Mouse (Mus musculus): ENCODE data around the gene Sae1. TPM values are rescaled to one million over a fixed set of nuclear protein-coding genes. Genes with fewer than 3 reads are reported as not detected.

Gene Sae1
- total and polyA plus RNA-seq, 3 experiments = 182 to 287 TPM; not detected in 1

GRCm38 (mm10) chr7:16435088-16435487 lies 47.5 kb upstream of the Sae1 start:
- no peak for TF ChIP-seq POLR2A (IDR thresholded peaks at IDR 0.05; ENCODE audit: control insufficient read depth in 1 of 2, insufficient read depth in 1 of 2, low read depth in 1 of 2, low read length in 2 of 2, poor library complexity in 1 of 2)
- no peak for TF ChIP-seq MYB (IDR thresholded peaks at IDR 0.05; ENCODE audit: low read depth, low read length)

GRCm38 (mm10) chr7:16433352-16433971 lies 45.9 kb upstream of the Sae1 start:
- H3K36me3 ChIP-seq (ENCODE audit: control insufficient read depth in 1 of 2, insufficient read depth in 2 of 2, low read length in 2 of 2) = peaks cover 0 to 2% of the 10 kb centered on the region in 2 experiments; a peak in 1 of 4 replicates
- no peaks in the 10 kb centered on the region for H3K27me3 ChIP-seq (ENCODE audit: control insufficient read depth in 1 of 2, insufficient read depth in 2 of 2, low read length in 2 of 2)
- no peaks in the 10 kb centered on the region for H3K4me1 ChIP-seq (ENCODE audit: control insufficient read depth in 1 of 2, insufficient read depth in 2 of 2, low read length in 2 of 2)
- no peak for TF ChIP-seq POLR2A (IDR thresholded peaks at IDR 0.05; ENCODE audit: control insufficient read depth in 1 of 2, insufficient read depth in 1 of 2, low read depth in 1 of 2, low read length in 2 of 2, poor library complexity in 1 of 2)
- no peak for TF ChIP-seq MAZ (IDR thresholded peaks at IDR 0.05; ENCODE audit: low read depth, low read length)
- TF ChIP-seq USF1 (IDR thresholded peaks at IDR 0.05; ENCODE audit: low read depth, low read length) = no peak
- TF ChIP-seq GATA1 (IDR thresholded peaks at IDR 0.05; ENCODE audit: low read depth, low read length) = no peak
- TF ChIP-seq MYC (IDR thresholded peaks at IDR 0.05; ENCODE audit: low read depth, low read length) = no peak
- TF ChIP-seq POLR2AphosphoS5 (IDR thresholded peaks at IDR 0.05; ENCODE audit: borderline replicate concordance, low read depth, low read length) = no peak
- no peak for TF ChIP-seq TBP (IDR thresholded peaks at IDR 0.05; ENCODE audit: low read depth, low read length)
- TF ChIP-seq KAT2A (conservative IDR thresholded peaks at IDR 0.05; ENCODE audit: low read depth, low read length) = no peak
- TF ChIP-seq USF2 (IDR thresholded peaks at IDR 0.05; ENCODE audit: borderline replicate concordance in 1 of 2, insufficient read depth in 1 of 2, low read depth in 1 of 2, low read length in 2 of 2) = no peak
- no peak for TF ChIP-seq MAX (IDR thresholded peaks at IDR 0.05; ENCODE audit: low read length)
- TF ChIP-seq MYB (IDR thresholded peaks at IDR 0.05; ENCODE audit: low read depth, low read length) = no peak
- no peak for TF ChIP-seq E2F4 (IDR thresholded peaks at IDR 0.05; ENCODE audit: borderline replicate concordance, low read depth, low read length)
- TF ChIP-seq SIN3A (IDR thresholded peaks at IDR 0.05; ENCODE audit: low read length) = no peak
- TF ChIP-seq UBTF (IDR thresholded peaks at IDR 0.05; ENCODE audit: borderline replicate concordance, insufficient read depth, low read depth, low read length) = no peak
- no peak for TF ChIP-seq RAD21 (IDR thresholded peaks at IDR 0.05; ENCODE audit: low read depth, low read length)
- H3K9ac ChIP-seq (ENCODE audit: control insufficient read depth, low read depth, low read length, poor library complexity, severe bottlenecking) = no peak overlapping the region
- no peaks in the 10 kb centered on the region for H3K9me3 ChIP-seq (replicated peaks; ENCODE audit: insufficient read depth, low read length)
- no peak overlapping the region for H3K27ac ChIP-seq (ENCODE audit: control insufficient read depth, low read depth, low read length)
- H3K4me3 ChIP-seq (ENCODE audit: control insufficient read depth in 1 of 2, insufficient read depth in 1 of 2, low read depth in 2 of 2, low read length in 2 of 2) = no peak overlapping the region
- DNase-seq (ENCODE audit: low read depth, low spot score) = no peak
- no peaks in the 10 kb centered on the region for H3K79me2 ChIP-seq (ENCODE audit: control insufficient read depth, insufficient read depth, low read length, poor library complexity)

More at GRCm38 (mm10) chr7:16435088-16435487, 47.5 kb upstream of the Sae1 start:
- DNase-seq (ENCODE audit: low read depth, low spot score) = no peak
- no peak overlapping the region for H3K4me3 ChIP-seq (ENCODE audit: control insufficient read depth in 1 of 2, insufficient read depth in 1 of 2, low read depth in 2 of 2, low read length in 2 of 2)
- no peak overlapping the region for H3K9ac ChIP-seq (ENCODE audit: control insufficient read depth, low read depth, low read length, poor library complexity, severe bottlenecking)
- H3K27me3 ChIP-seq (ENCODE audit: control insufficient read depth in 1 of 2, insufficient read depth in 2 of 2, low read length in 2 of 2) = no peaks in the 10 kb centered on the region
- H3K36me3 ChIP-seq (ENCODE audit: control insufficient read depth in 1 of 2, insufficient read depth in 2 of 2, low read length in 2 of 2) = peaks cover 0 to 2% of the 10 kb centered on the region in 2 experiments; a peak in 1 of 4 replicates
- no peak overlapping the region for H3K27ac ChIP-seq (ENCODE audit: control insufficient read depth, low read depth, low read length)
- no peaks in the 10 kb centered on the region for H3K9me3 ChIP-seq (replicated peaks; ENCODE audit: insufficient read depth, low read length)
- no peaks in the 10 kb centered on the region for H3K79me2 ChIP-seq (ENCODE audit: control insufficient read depth, insufficient read depth, low read length, poor library complexity)
- no peaks in the 10 kb centered on the region for H3K4me1 ChIP-seq (ENCODE audit: control insufficient read depth in 1 of 2, insufficient read depth in 2 of 2, low read length in 2 of 2)
